ENCODE assay signal across 9 mouse cellular contexts in genomic region chr16:33562874-33563537, GRCm38 (mm10). TPM values are rescaled to one million over a fixed set of nuclear protein-coding genes. Genes with fewer than 3 reads are reported as not detected.
DNase-seq lines count a peak whose midpoint lies in the region; ATAC-seq and TF ChIP-seq lines count a peak whose summit lies in the region.
"Had no signal": no experiment of that assay in that cellular context is flagged by ENCODE, and none has a peak within 500 bp of the region (broad histone marks: within the 10 kb centered on the region; RNA-seq: fewer than 3 reads in every experiment).

No protein-coding gene starts in this region.

- peaks cover 45% of the 10 kb centered on the region for H3K4me1 ChIP-seq in forebrain, embryonic 10.5 days
- no peaks in the 10 kb centered on the region for H3K4me1 ChIP-seq in forebrain, embryonic 14.5 days (ENCODE audit: control insufficient read depth, insufficient read depth, low read length)
- H3K4me1 ChIP-seq in heart, adult 2 months (ENCODE audit: control insufficient read depth, insufficient read depth, low read length): peaks cover 19% of the 10 kb centered on the region
- H3K4me1 ChIP-seq in hindbrain, embryonic 11.5 days (replicated peaks; ENCODE audit: control insufficient read depth, insufficient read depth, low read length): peaks cover 2% of the 10 kb centered on the region; the same call in 1 of the 2 replicates

- 87% methylated on average over 12 of the region's 12 CpGs for WGBS in forebrain, embryonic 10.5 days
- 81% methylated on average over 12 of the region's 12 CpGs for WGBS in forebrain, embryonic 14.5 days
- 37% methylated on average over 12 of the region's 12 CpGs for WGBS in heart, adult 2 months
- WGBS in hindbrain, embryonic 11.5 days: 81% methylated on average over 12 of the region's 12 CpGs

- no peak overlapping the region for H3K4me2 ChIP-seq in forebrain, embryonic 14.5 days (ENCODE audit: low read length)
- H3K4me2 ChIP-seq in hindbrain, embryonic 11.5 days (replicated peaks; ENCODE audit: low read depth, low read length): no peak overlapping the region

- H3K27ac ChIP-seq in forebrain, embryonic 10.5 days: peak overlapping the region; percentile 79
- no peak overlapping the region for H3K27ac ChIP-seq in forebrain, embryonic 14.5 days (ENCODE audit: low read depth, low read length)
- H3K27ac ChIP-seq in heart, adult 2 months: peak overlapping the region; percentile 78
- no peak overlapping the region for H3K27ac ChIP-seq in hindbrain, embryonic 11.5 days (ENCODE audit: low read depth, low read length)
- H3K27ac ChIP-seq: liver, embryonic 14.5 days had no signal

- intact Hi-C loops in heart, adult 2 months (cut with DNase I): loop anchor here (1.0 to 5.0 kb wide), 4 partner anchors 18 to 234 kb away; no protein-coding TSS in a partner anchor

- no peak overlapping the region for H3K4me3 ChIP-seq in forebrain, embryonic 10.5 days
- H3K4me3 ChIP-seq in forebrain, embryonic 14.5 days (ENCODE audit: low read depth, low read length): no peak overlapping the region
- H3K4me3 ChIP-seq in heart, adult 2 months: no peak overlapping the region
- H3K4me3 ChIP-seq in hindbrain, embryonic 11.5 days (ENCODE audit: low read depth, low read length): no peak overlapping the region

- TF ChIP-seq EP300 in heart, adult 2 months (IDR thresholded peaks at IDR 0.05; ENCODE audit: insufficient read depth, low read depth, low read length): 0 out of 2 replicates have a peak, but pooled peaks have one; percentile 9

- H3K36me3 ChIP-seq in forebrain, embryonic 10.5 days (replicated peaks): no peaks in the 10 kb centered on the region
- no peaks in the 10 kb centered on the region for H3K36me3 ChIP-seq in forebrain, embryonic 14.5 days (ENCODE audit: control insufficient read depth, insufficient read depth, low read length)
- no peaks in the 10 kb centered on the region for H3K36me3 ChIP-seq in heart, adult 2 months (ENCODE audit: control insufficient read depth, insufficient read depth, low read length)
- no peaks in the 10 kb centered on the region for H3K36me3 ChIP-seq in hindbrain, embryonic 11.5 days (ENCODE audit: control insufficient read depth, insufficient read depth, low read length)

- no peaks in the 10 kb centered on the region for H3K9me3 ChIP-seq in forebrain, embryonic 10.5 days
- no peaks in the 10 kb centered on the region for H3K9me3 ChIP-seq in forebrain, embryonic 14.5 days (replicated peaks; ENCODE audit: control insufficient read depth, low read length)
- H3K9me3 ChIP-seq in hindbrain, embryonic 11.5 days (ENCODE audit: control insufficient read depth, low read length): no peaks in the 10 kb centered on the region

- no peak for ATAC-seq in forebrain, embryonic 14.5 days
- ATAC-seq in hindbrain, embryonic 11.5 days (ENCODE audit: low FRiP score): no peak

- no peak for DNase-seq in forebrain, embryonic 10.5 days (ENCODE audit: extremely low spot score, low spot score)
- DNase-seq in forebrain, embryonic 14.5 days (ENCODE audit: low spot score): no peak
- peak; percentile 64 to 73 for DNase-seq in heart, adult 2 months
- peak; percentile 51 for DNase-seq in kidney, adult 18-20 months
- DNase-seq in lung, postnatal 25 days (ENCODE audit: low spot score): peak; percentile 53
- no peak for DNase-seq in ovary, adult 18-20 months (ENCODE audit: low spot score)
- no peak for DNase-seq in gastrocnemius, postnatal 25 days
- no peak for DNase-seq in hindbrain, embryonic 11.5 days (ENCODE audit: low spot score)

- H3K9ac ChIP-seq in forebrain, embryonic 14.5 days (ENCODE audit: low read length): no peak overlapping the region
- H3K9ac ChIP-seq in heart, adult 2 months (ENCODE audit: low read depth, low read length): peak overlapping the region; percentile 14; the same call in 1 of the 2 replicates
- no peak overlapping the region for H3K9ac ChIP-seq in hindbrain, embryonic 11.5 days (ENCODE audit: low read depth, low read length)
- H3K9ac ChIP-seq: liver, embryonic 14.5 days had no signal

- H3K27me3 ChIP-seq in forebrain, embryonic 10.5 days (ENCODE audit: poor library complexity, severe bottlenecking): no peaks in the 10 kb centered on the region
- no peaks in the 10 kb centered on the region for H3K27me3 ChIP-seq in forebrain, embryonic 14.5 days (replicated peaks; ENCODE audit: control insufficient read depth, insufficient read depth, low read length)
- H3K27me3 ChIP-seq in heart, adult 2 months (ENCODE audit: control insufficient read depth, insufficient read depth, low read length): no peaks in the 10 kb centered on the region
- H3K27me3 ChIP-seq in hindbrain, embryonic 11.5 days (ENCODE audit: control insufficient read depth, insufficient read depth, low read length): no peaks in the 10 kb centered on the region

- no peaks in the 10 kb centered on the region for H3K79me2 ChIP-seq in heart, adult 2 months (replicated peaks; ENCODE audit: control insufficient read depth, insufficient read depth, low read length)

- TF ChIP-seq POLR2A in heart, adult 2 months (IDR thresholded peaks at IDR 0.05; ENCODE audit: insufficient read depth, low read depth, low read length): no peak

- TF ChIP-seq CTCF in heart, adult 2 months (IDR thresholded peaks at IDR 0.05): no peak

RNA-seq across cellular contexts. Expression of gene Slc12a8, which starts 45.9 kb away (rescaled TPM):
- 0.77 and 1.1 TPM in 2 replicates for polyA plus RNA-seq in forebrain, embryonic 10.5 days (2016; fragmentation: Nextera tagmentation; extraction: Ambion mirVana)
- 0.67 and 1.2 TPM in 2 replicates for polyA plus RNA-seq in forebrain, embryonic 14.5 days (2014; fragmentation: Nextera tagmentation; extraction: Ambion mirVana)
- total RNA-seq in heart, adult 2 months (2021): under 1 TPM; 0.31 to 0.45 TPM
- polyA plus RNA-seq in heart, adult 2 months (2012; rRNA removed): 0.66 and 1.2 TPM in 2 replicates
- total RNA-seq in gastrocnemius, postnatal 25 days (2021): under 1 TPM in 1 of 2 experiments, not detected in 1; 0.28 TPM
- 0.99 and 1.2 TPM in 2 replicates for polyA plus RNA-seq in hindbrain, embryonic 11.5 days (2014; fragmentation: Nextera tagmentation; extraction: Ambion mirVana)

Comparison
In these comparisons a context has a peak if more than half of its experiments do, and no peak if none do; other contexts are left out.
1. H3K27ac ChIP-seq: peak in forebrain, embryonic 10.5 days (single experiment) and heart, adult 2 months (single experiment); none in forebrain, embryonic 14.5 days (single experiment) and hindbrain, embryonic 11.5 days (single experiment).
2. DNase-seq: peak in heart, adult 2 months (2 of 2), kidney, adult 18-20 months (single experiment) and lung, postnatal 25 days (single experiment); none in forebrain, embryonic 10.5 days (single experiment), forebrain, embryonic 14.5 days (single experiment), ovary, adult 18-20 months (single experiment), gastrocnemius, postnatal 25 days (single experiment) and hindbrain, embryonic 11.5 days (single experiment).